Mouse (Mus musculus): ENCODE data around the gene Xxylt1.

Xxylt1 gene

GRCm38 (mm10) chr16:31060714-31061113 is 20.5 kb downstream of the Xxylt1 start:
- no peak for DNase-seq

- no peak for DNase-seq
Measured at GRCm38 (mm10) chr16:31060226-31060625, 21.0 kb downstream of the Xxylt1 start.

- DNase-seq = no peak
Measured at GRCm38 (mm10) chr16:31059730-31060129, 21.5 kb downstream of the Xxylt1 start.

GRCm38 (mm10) chr16:31052812-31053211 is 28.4 kb downstream of the Xxylt1 start:
- no peak for DNase-seq

GRCm38 (mm10) chr16:31052177-31052726 is 29.0 kb downstream of the Xxylt1 start:
- no peak for DNase-seq

- no peak for DNase-seq
Measured at GRCm38 (mm10) chr16:31050701-31051100, 30.5 kb downstream of the Xxylt1 start.

- DNase-seq = no peak
Measured at GRCm38 (mm10) chr16:31048194-31048593, 33.0 kb downstream of the Xxylt1 start.

- peak; percentile 53 for DNase-seq
Measured at GRCm38 (mm10) chr16:31047186-31047898, 33.9 kb downstream of the Xxylt1 start.

- peak; percentile 32 for DNase-seq
Measured at GRCm38 (mm10) chr16:31046217-31046659, 35.0 kb downstream of the Xxylt1 start.

GRCm38 (mm10) chr16:31045211-31045610 is 36.0 kb downstream of the Xxylt1 start:
- no peak for DNase-seq

- no peak for DNase-seq
Measured at GRCm38 (mm10) chr16:31043136-31043535, 38.1 kb downstream of the Xxylt1 start.

- DNase-seq = no peak
Measured at GRCm38 (mm10) chr16:31041566-31041965, 39.7 kb downstream of the Xxylt1 start.

- no peak for DNase-seq
Measured at GRCm38 (mm10) chr16:31039803-31040459, 41.3 kb downstream of the Xxylt1 start.

GRCm38 (mm10) chr16:31037431-31037830 is 43.8 kb downstream of the Xxylt1 start:
- DNase-seq = no peak

- DNase-seq = no peak
Measured at GRCm38 (mm10) chr16:31035651-31036245, 45.5 kb downstream of the Xxylt1 start.

GRCm38 (mm10) chr16:31035235-31035634 is 46.0 kb downstream of the Xxylt1 start:
- DNase-seq = no peak

- DNase-seq = no peak
Measured at GRCm38 (mm10) chr16:31034051-31034450, 47.2 kb downstream of the Xxylt1 start.

- no peak for DNase-seq
Measured at GRCm38 (mm10) chr16:31029739-31030485, 51.3 kb downstream of the Xxylt1 start.

- no peak for DNase-seq
Measured at GRCm38 (mm10) chr16:31027675-31028074, 53.6 kb downstream of the Xxylt1 start.

- DNase-seq = no peak
Measured at GRCm38 (mm10) chr16:31025516-31025915, 55.7 kb downstream of the Xxylt1 start.

GRCm38 (mm10) chr16:31024997-31025396 is 56.2 kb downstream of the Xxylt1 start:
- no peak for DNase-seq

GRCm38 (mm10) chr16:31024221-31024620 is 57.0 kb downstream of the Xxylt1 start:
- no peak for DNase-seq

GRCm38 (mm10) chr16:31023803-31024202 is 57.4 kb downstream of the Xxylt1 start:
- no peak for DNase-seq
